Mouse (Mus musculus): ENCODE data around the gene Gja6.

Gene Gja6

DNA sequence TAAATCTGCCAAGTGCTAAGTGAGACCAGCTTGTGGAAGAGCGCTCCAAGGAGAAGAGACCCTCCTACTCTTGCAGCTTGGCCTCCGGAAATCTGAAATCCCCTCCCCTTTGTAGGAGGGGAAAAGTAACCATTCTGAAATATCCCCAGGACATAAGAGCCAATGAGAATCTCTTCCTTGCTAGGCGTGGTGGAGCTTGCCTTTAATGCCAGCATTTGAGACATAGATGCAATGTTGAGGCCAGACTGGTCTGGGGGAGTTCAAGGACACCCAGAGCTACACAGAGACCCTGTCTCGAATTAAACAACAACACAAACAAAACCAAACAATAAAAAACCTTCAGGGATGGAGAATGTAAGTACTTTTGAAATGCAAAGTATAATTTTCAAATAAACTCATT lies at the start of gene Gja6:
Gene Gja6, minus strand, starts transcription at position 101 of the 400 bp plus-strand sequence.
- H3K4me3 ChIP-seq (replicated peaks; ENCODE audit: low read length) = no peak within 1 kb of the TSS
- TF ChIP-seq POU5F1 (IDR thresholded peaks at IDR 0.05; ENCODE audit: borderline replicate concordance, low read length) = no peak
- no peak for TF ChIP-seq NANOG (IDR thresholded peaks at IDR 0.05; ENCODE audit: borderline replicate concordance, low read length)
- TF ChIP-seq CTCF (conservative IDR thresholded peaks at IDR 0.05; ENCODE audit: low read length) = no peak
- H3K9me3 ChIP-seq (ENCODE audit: low read length) = no peaks in the 10 kb centered on the region
- no peaks in the 10 kb centered on the region for H3K4me1 ChIP-seq (replicated peaks; ENCODE audit: low read depth, low read length)
- no peaks in the 10 kb centered on the region for H3K36me3 ChIP-seq (ENCODE audit: insufficient read depth, low read length)
- H3K27me3 ChIP-seq (ENCODE audit: insufficient read depth, low read length) = no peaks in the 10 kb centered on the region

DNA sequence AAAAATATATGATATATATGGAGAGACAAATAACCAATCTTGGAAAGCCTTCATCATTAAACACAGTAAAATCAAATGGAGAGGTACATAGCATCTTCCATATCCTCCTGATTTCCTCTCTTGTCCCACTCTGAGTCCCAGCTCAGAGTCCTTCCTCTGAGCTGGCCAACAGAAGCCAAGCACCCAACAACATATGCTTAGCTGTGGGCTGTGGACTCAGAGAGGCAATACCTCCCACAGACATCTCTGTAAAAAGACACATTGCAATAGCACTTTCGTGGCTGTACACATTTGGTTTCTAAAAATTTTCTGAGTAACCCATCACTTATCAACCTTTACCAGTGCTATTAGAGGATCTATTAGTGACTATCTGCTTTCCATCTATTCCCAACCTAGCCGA lies 42.7 kb upstream of the Gja6 start:
- Histone ChIP-seq H3K9me3 (ENCODE audit: low read length) (no peaks in the 10 kb centered on the region), H3K36me3 (ENCODE audit: insufficient read depth, low read length) (no peaks in the 10 kb centered on the region), H3K27me3 (ENCODE audit: insufficient read depth, low read length) (no peaks in the 10 kb centered on the region), H3K4me3 (replicated peaks; ENCODE audit: low read length) (no peak overlapping the region), H3K4me1 (replicated peaks; ENCODE audit: low read depth, low read length) (no peaks in the 10 kb centered on the region)
- no peak for TF ChIP-seq NANOG (IDR thresholded peaks at IDR 0.05; ENCODE audit: borderline replicate concordance, low read length)
- TF ChIP-seq CTCF (conservative IDR thresholded peaks at IDR 0.05; ENCODE audit: low read length) = no peak
- TF ChIP-seq POU5F1 (IDR thresholded peaks at IDR 0.05; ENCODE audit: borderline replicate concordance, low read length) = no peak

DNA sequence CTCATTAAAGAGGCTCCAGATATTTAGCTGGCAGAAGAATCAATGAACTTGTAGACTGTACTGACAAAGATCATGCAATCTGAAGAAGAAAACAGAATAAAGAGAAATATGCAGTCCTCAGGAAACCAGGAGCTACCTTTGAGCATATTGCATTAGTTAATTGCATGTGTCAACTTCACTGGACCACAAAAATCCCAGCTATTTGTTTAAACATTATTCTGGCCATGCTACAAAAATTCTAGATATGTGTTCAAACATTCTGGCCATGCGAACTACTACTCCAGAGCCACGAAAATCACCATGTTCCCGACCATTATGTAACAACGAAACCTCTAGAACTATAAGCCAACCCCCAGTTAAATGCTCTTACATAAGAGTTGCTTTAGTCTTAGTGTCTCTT lies 37.9 kb upstream of the Gja6 start:
- no peaks in the 10 kb centered on the region for H3K27me3 ChIP-seq (ENCODE audit: insufficient read depth, low read length)
- no peaks in the 10 kb centered on the region for H3K9me3 ChIP-seq (ENCODE audit: low read length)
- no peaks in the 10 kb centered on the region for H3K36me3 ChIP-seq (ENCODE audit: insufficient read depth, low read length)
- no peak for TF ChIP-seq NANOG (IDR thresholded peaks at IDR 0.05; ENCODE audit: borderline replicate concordance, low read length)
- no peak for TF ChIP-seq POU5F1 (IDR thresholded peaks at IDR 0.05; ENCODE audit: borderline replicate concordance, low read length)
- TF ChIP-seq CTCF (conservative IDR thresholded peaks at IDR 0.05; ENCODE audit: low read length) = no peak
- H3K4me3 ChIP-seq (replicated peaks; ENCODE audit: low read length) = no peak overlapping the region
- H3K4me1 ChIP-seq (replicated peaks; ENCODE audit: low read depth, low read length) = no peaks in the 10 kb centered on the region

DNA sequence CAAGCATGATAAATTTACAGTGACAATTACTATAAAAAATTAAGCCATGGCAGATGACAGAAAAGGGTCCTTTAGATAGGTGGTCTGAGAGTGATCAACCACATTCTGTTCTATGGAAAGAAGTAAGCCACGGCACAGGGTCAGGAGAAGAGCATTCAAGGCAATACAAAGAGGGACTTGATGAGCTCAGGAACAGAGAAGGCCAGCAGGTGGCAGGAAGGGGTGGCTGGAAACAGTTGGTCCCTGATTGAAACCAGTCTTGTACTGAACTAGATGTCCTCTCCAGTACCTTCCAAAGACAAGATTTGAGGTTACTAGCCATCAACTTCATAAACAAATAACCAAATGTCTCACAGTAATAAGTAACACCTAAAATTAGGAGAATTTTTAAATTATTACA lies 28.7 kb upstream of the Gja6 start:
- no peak for TF ChIP-seq POU5F1 (IDR thresholded peaks at IDR 0.05; ENCODE audit: borderline replicate concordance, low read length)
- no peak for TF ChIP-seq CTCF (conservative IDR thresholded peaks at IDR 0.05; ENCODE audit: low read length)
- no peak for TF ChIP-seq NANOG (IDR thresholded peaks at IDR 0.05; ENCODE audit: borderline replicate concordance, low read length)
- no peak overlapping the region for H3K4me3 ChIP-seq (replicated peaks; ENCODE audit: low read length)
- no peaks in the 10 kb centered on the region for H3K36me3 ChIP-seq (ENCODE audit: insufficient read depth, low read length)

DNA sequence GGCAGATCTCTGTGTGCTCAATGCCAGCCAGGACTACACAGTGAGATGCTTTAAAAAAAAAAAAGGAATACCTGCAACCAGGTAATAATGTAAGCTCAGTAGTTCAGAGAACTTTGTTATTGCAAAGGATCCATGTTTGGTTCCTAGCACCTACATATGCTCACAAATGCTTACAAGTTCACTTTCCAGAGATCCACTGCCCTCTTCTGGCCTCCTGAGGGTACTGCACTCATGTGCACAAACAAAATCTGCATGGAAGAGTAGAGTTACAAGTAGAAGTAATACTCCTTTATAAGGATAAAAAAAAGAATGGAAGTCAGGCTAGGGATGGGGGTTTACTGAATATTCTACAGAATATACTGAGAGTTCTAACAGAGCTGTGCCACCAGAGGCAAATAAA lies 23.8 kb upstream of the Gja6 start:
- no peak for TF ChIP-seq POU5F1 (IDR thresholded peaks at IDR 0.05; ENCODE audit: borderline replicate concordance, low read length)
- peak; percentile 49 for TF ChIP-seq CTCF (conservative IDR thresholded peaks at IDR 0.05; ENCODE audit: low read length)
- no peak for TF ChIP-seq NANOG (IDR thresholded peaks at IDR 0.05; ENCODE audit: borderline replicate concordance, low read length)
- Histone ChIP-seq H3K4me1 (replicated peaks; ENCODE audit: low read depth, low read length) (no peaks in the 10 kb centered on the region), H3K36me3 (ENCODE audit: insufficient read depth, low read length) (no peaks in the 10 kb centered on the region), H3K4me3 (replicated peaks; ENCODE audit: low read length) (no peak overlapping the region), H3K9me3 (ENCODE audit: low read length) (no peaks in the 10 kb centered on the region), H3K27me3 (ENCODE audit: insufficient read depth, low read length) (no peaks in the 10 kb centered on the region)

More for the DNA sequence above, 28.7 kb upstream of the Gja6 start:
- Histone ChIP-seq H3K27me3 (ENCODE audit: insufficient read depth, low read length) (no peaks in the 10 kb centered on the region), H3K9me3 (ENCODE audit: low read length) (no peaks in the 10 kb centered on the region), H3K4me1 (replicated peaks; ENCODE audit: low read depth, low read length) (no peaks in the 10 kb centered on the region)

DNA sequence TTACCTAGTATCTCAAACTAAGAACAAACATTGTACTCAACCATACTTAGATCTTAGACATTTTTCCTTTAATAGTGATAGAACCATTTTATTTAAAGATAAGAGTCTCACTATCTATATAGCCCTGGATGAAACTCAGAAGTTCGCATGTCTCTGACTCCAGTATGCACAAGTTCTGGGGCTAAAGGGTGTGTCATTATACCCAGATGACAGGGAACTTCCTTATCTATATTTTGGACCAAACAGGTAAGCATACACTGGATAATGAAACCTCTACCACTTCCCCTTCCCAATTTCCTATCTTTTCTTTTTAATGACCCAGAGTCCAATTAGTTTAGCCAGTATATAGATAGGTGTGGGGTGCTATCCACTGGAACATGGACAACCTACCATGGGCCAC lies 22.0 kb upstream of the Gja6 start:
- Histone ChIP-seq H3K4me3 (replicated peaks; ENCODE audit: low read length) (no peak overlapping the region), H3K4me1 (replicated peaks; ENCODE audit: low read depth, low read length) (no peaks in the 10 kb centered on the region), H3K9me3 (ENCODE audit: low read length) (no peaks in the 10 kb centered on the region), H3K36me3 (ENCODE audit: insufficient read depth, low read length) (no peaks in the 10 kb centered on the region), H3K27me3 (ENCODE audit: insufficient read depth, low read length) (no peaks in the 10 kb centered on the region)
- no peak for TF ChIP-seq CTCF (conservative IDR thresholded peaks at IDR 0.05; ENCODE audit: low read length)
- no peak for TF ChIP-seq POU5F1 (IDR thresholded peaks at IDR 0.05; ENCODE audit: borderline replicate concordance, low read length)
- no peak for TF ChIP-seq NANOG (IDR thresholded peaks at IDR 0.05; ENCODE audit: borderline replicate concordance, low read length)

DNA sequence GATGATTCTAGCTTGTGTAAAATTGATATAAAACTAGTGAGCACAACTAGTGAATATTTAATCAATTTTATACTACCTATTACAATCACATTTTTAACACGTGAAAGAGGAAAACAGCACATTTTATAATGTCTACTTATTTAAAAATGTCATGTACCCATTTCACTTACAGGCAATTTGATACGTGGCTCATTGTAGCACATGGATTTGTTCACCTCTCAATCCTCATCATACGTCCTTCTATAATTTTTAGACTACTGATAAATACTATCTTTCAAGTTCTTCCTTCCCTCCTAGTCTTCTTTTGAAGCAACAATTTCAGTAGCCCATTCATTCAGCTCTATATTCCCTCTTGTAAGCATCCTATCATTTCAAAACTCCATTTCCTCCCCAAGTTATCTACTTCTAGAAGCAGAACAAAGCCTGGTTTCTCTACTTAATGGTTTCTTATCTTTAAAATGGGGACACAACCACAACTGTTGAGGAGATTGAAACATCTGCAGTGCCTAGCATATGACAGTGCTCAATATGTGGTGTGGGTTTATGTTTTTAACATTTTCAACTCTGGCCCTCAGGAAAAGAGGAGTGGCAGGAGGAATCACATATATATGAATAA lies 12.3 kb upstream of the Gja6 start:
- TF ChIP-seq POU5F1 (IDR thresholded peaks at IDR 0.05; ENCODE audit: borderline replicate concordance, low read length) (no peak), CTCF (conservative IDR thresholded peaks at IDR 0.05; ENCODE audit: low read length) (no peak), NANOG (IDR thresholded peaks at IDR 0.05; ENCODE audit: borderline replicate concordance, low read length) (no peak)
- Histone ChIP-seq H3K4me1 (replicated peaks; ENCODE audit: low read depth, low read length) (no peaks in the 10 kb centered on the region), H3K27me3 (ENCODE audit: insufficient read depth, low read length) (no peaks in the 10 kb centered on the region), H3K9me3 (ENCODE audit: low read length) (no peaks in the 10 kb centered on the region), H3K4me3 (replicated peaks; ENCODE audit: low read length) (no peak overlapping the region), H3K36me3 (ENCODE audit: insufficient read depth, low read length) (no peaks in the 10 kb centered on the region)

DNA sequence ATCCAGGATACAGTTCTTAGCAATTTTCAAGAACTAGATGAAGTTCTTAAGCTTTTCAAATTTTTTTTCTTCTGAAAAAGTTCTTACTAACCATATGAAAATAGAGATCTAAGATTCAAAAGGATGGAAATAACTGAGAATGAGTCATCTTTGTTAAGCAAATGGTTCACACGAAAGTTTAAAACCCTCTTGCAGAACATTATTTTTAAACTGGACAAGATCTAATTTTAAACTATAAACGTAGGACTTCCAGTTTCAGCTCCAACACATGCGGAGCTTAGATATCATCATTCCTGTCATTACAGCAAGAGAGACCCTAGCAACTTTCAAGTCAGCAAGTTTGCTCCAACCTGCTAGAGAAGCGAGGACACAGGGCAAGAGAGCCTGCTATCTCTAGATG lies 375 bp downstream of the Gja6 start:
- TF ChIP-seq CTCF (conservative IDR thresholded peaks at IDR 0.05; ENCODE audit: low read length) = no peak
- TF ChIP-seq POU5F1 (IDR thresholded peaks at IDR 0.05; ENCODE audit: borderline replicate concordance, low read length) = no peak
- TF ChIP-seq NANOG (IDR thresholded peaks at IDR 0.05; ENCODE audit: borderline replicate concordance, low read length) = no peak
- no peaks in the 10 kb centered on the region for H3K4me1 ChIP-seq (replicated peaks; ENCODE audit: low read depth, low read length)
- no peaks in the 10 kb centered on the region for H3K27me3 ChIP-seq (ENCODE audit: insufficient read depth, low read length)
- H3K4me3 ChIP-seq (replicated peaks; ENCODE audit: low read length) = no peak overlapping the region
- H3K36me3 ChIP-seq (ENCODE audit: insufficient read depth, low read length) = no peaks in the 10 kb centered on the region
- no peaks in the 10 kb centered on the region for H3K9me3 ChIP-seq (ENCODE audit: low read length)

DNA sequence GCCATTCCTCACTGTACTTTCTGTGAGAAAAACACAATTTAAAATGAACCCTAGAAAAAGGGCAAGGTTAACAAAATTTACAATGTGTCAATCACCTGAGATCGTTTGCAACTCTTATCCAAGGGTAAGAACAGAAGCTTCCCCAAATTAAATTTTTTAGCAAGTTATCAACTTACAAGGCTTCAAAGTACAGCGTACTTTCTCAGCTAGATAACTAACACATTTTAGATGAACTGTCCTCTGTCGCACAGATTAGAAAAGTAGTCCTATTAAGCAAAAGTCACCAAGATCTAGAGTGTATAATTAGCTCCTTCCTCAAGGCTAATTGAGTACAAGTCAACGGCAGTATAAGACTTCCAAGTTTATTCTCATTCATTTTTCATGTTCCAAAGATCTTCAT lies 939 bp downstream of the Gja6 start:
- no peaks in the 10 kb centered on the region for H3K4me1 ChIP-seq (replicated peaks; ENCODE audit: low read depth, low read length)
- TF ChIP-seq NANOG (IDR thresholded peaks at IDR 0.05; ENCODE audit: borderline replicate concordance, low read length) (no peak), CTCF (conservative IDR thresholded peaks at IDR 0.05; ENCODE audit: low read length) (no peak), POU5F1 (IDR thresholded peaks at IDR 0.05; ENCODE audit: borderline replicate concordance, low read length) (no peak)
- H3K36me3 ChIP-seq (ENCODE audit: insufficient read depth, low read length) = no peaks in the 10 kb centered on the region
- H3K27me3 ChIP-seq (ENCODE audit: insufficient read depth, low read length) = no peaks in the 10 kb centered on the region
- H3K9me3 ChIP-seq (ENCODE audit: low read length) = no peaks in the 10 kb centered on the region
- H3K4me3 ChIP-seq (replicated peaks; ENCODE audit: low read length) = no peak overlapping the region

Measured in E14TG2a.4 (cell line).